8 mouse cellular contexts compared by ENCODE assay signal in the genomic region with DNA sequence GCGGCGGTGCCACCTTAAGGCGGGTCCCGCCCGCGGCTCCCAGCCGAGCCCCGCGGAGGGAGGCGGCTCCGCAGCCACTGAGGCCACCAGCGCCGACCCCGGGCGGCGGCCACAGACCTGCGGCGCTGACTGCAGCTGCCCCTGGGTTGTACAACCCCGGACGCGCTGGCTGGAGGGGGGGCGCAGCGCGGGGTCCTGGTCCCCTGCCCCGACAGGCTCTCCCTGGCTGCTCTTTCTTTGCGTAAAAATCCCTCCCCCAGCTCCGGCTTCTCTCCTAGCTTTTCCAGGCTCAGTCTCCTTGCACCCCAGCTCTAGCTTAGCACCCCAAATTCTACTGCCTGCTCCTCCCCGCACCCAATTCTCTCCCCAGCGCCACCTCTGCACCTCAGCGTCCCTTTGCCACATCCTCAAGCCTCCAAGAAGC. TPM values are rescaled to one million over a fixed set of nuclear protein-coding genes. Genes with fewer than 3 reads are reported as not detected.
DNase-seq lines count a peak whose midpoint lies in the region; ATAC-seq and TF ChIP-seq lines count a peak whose summit lies in the region.

No protein-coding gene starts in this region.

- WGBS in kidney, embryonic 16.5 days, result under 1% methylated on average over 28 of the region's 30 CpGs
- 0% methylated on average over 27 of the region's 30 CpGs for WGBS in midbrain, embryonic 11.5 days

- no peak for TF ChIP-seq CTCF in brain, embryonic 14.5 days (IDR thresholded peaks at IDR 0.05; ENCODE audit: borderline replicate concordance, extremely low read depth, insufficient read depth, insufficient read length)

- H3K27ac ChIP-seq in kidney, embryonic 16.5 days (ENCODE audit: low read length), result peak overlapping the region; percentile 71
- H3K27ac ChIP-seq in midbrain, embryonic 11.5 days (ENCODE audit: low read depth, low read length), result 0 out of 2 replicates have a peak overlapping the region, but pooled peaks have one; percentile 16

- peak; percentile 69 for DNase-seq in right cerebral cortex, postnatal 25 days
- no peak for DNase-seq in right cerebral cortex, adult 2 months (ENCODE audit: low spot score in 2 of 2)
- peak; percentile 56 for DNase-seq in brain, embryonic 14.5 days (ENCODE audit: low read depth)
- DNase-seq in midbrain, embryonic 11.5 days (ENCODE audit: low spot score, missing footprints), result no peak
- DNase-seq in adipocyte (ENCODE audit: low spot score), result no peak
- no peak for DNase-seq in layer of hippocampus, adult 9-10 months (ENCODE audit: low spot score)

- peaks cover 8% of the 10 kb centered on the region; the same call in 1 of the 2 replicates for H3K36me3 ChIP-seq in kidney, embryonic 16.5 days (ENCODE audit: insufficient read depth, low read length)
- H3K36me3 ChIP-seq in midbrain, embryonic 11.5 days (ENCODE audit: control insufficient read depth, insufficient read depth, low read length), result no peaks in the 10 kb centered on the region

- ATAC-seq in granulocyte monocyte progenitor cell, adult 5-6 weeks (replicated peaks; ENCODE audit: poor library complexity, severe bottlenecking), result peak; percentile 13; the same call in 1 of the 2 replicates
- ATAC-seq in kidney, embryonic 16.5 days (ENCODE audit: low FRiP score, low TSS enrichment), result peak; percentile 7; the same call in 1 of the 2 replicates
- ATAC-seq in midbrain, embryonic 11.5 days (ENCODE audit: low FRiP score), result peak; percentile 10; the same call in 1 of the 2 replicates

- H3K27me3 ChIP-seq in kidney, embryonic 16.5 days (ENCODE audit: insufficient read depth, low read length), result peaks cover 26% of the 10 kb centered on the region
- H3K27me3 ChIP-seq in midbrain, embryonic 11.5 days (ENCODE audit: control insufficient read depth, insufficient read depth, low read length), result peaks cover 52% of the 10 kb centered on the region

- peaks cover 65% of the 10 kb centered on the region for H3K4me1 ChIP-seq in kidney, embryonic 16.5 days (ENCODE audit: insufficient read depth, low read length)
- H3K4me1 ChIP-seq in midbrain, embryonic 11.5 days (ENCODE audit: control insufficient read depth, insufficient read depth, low read length), result peaks cover 30% of the 10 kb centered on the region

- H3K4me3 ChIP-seq in kidney, embryonic 16.5 days (ENCODE audit: low read length), result peak overlapping the region; percentile 56
- H3K4me3 ChIP-seq in midbrain, embryonic 11.5 days (ENCODE audit: low read depth, low read length), result peak overlapping the region; percentile 41

- H3K9me3 ChIP-seq in kidney, embryonic 16.5 days (ENCODE audit: low read length), result no peaks in the 10 kb centered on the region
- H3K9me3 ChIP-seq in midbrain, embryonic 11.5 days (ENCODE audit: control insufficient read depth, low read length), result no peaks in the 10 kb centered on the region

- peak; percentile 43; the same call in 1 of the 2 replicates for TF ChIP-seq POLR2A in brain, embryonic 14.5 days (IDR thresholded peaks at IDR 0.05; ENCODE audit: borderline replicate concordance, extremely low read depth, insufficient read depth, insufficient read length, poor library complexity, severe bottlenecking)

- H3K9ac ChIP-seq in kidney, embryonic 16.5 days (replicated peaks; ENCODE audit: low read length), result peak overlapping the region; percentile 79
- peak overlapping the region; percentile 58 for H3K9ac ChIP-seq in midbrain, embryonic 11.5 days (ENCODE audit: low read length)

- H3K4me2 ChIP-seq in kidney, embryonic 16.5 days (replicated peaks; ENCODE audit: low read depth, low read length), result peak overlapping the region; percentile 81
- peak overlapping the region; percentile 58 for H3K4me2 ChIP-seq in midbrain, embryonic 11.5 days

RNA-seq across cellular contexts. Expression of a gene that starts 0.9 kb away (rescaled TPM):
- 82.1 and 123 TPM in 2 replicates for polyA plus RNA-seq in brain, embryonic 14.5 days (2012; rRNA removed)
- total RNA-seq in granulocyte monocyte progenitor cell, adult 5-6 weeks (2014; fragmentation: Nextera tagmentation), result 4.4 and 5.0 TPM in 2 replicates
- 0.17 and 2.4 TPM in 2 replicates for total RNA-seq in granulocyte monocyte progenitor cell, adult 5-6 weeks (2017)
- polyA plus RNA-seq in kidney, embryonic 16.5 days (2015; fragmentation: Nextera tagmentation; extraction: Ambion mirVana), result 41.0 and 52.0 TPM in 2 replicates
- polyA plus RNA-seq in midbrain, embryonic 11.5 days (2014; fragmentation: Nextera tagmentation; extraction: Ambion mirVana), result 6.0 and 6.2 TPM in 2 replicates

RNA-seq across cellular contexts. Expression of a gene that starts 15.9 kb away (rescaled TPM):
- 568 and 696 TPM in 2 replicates for polyA plus RNA-seq in brain, embryonic 14.5 days (2012; rRNA removed)
- 216 and 220 TPM in 2 replicates for total RNA-seq in granulocyte monocyte progenitor cell, adult 5-6 weeks (2014; fragmentation: Nextera tagmentation)
- total RNA-seq in granulocyte monocyte progenitor cell, adult 5-6 weeks (2017), result 151 and 250 TPM in 2 replicates
- 322 and 487 TPM in 2 replicates for polyA plus RNA-seq in kidney, embryonic 16.5 days (2015; fragmentation: Nextera tagmentation; extraction: Ambion mirVana)
- polyA plus RNA-seq in midbrain, embryonic 11.5 days (2014; fragmentation: Nextera tagmentation; extraction: Ambion mirVana), result 306 and 325 TPM in 2 replicates

RNA-seq across cellular contexts. Expression of a gene that starts 25.7 kb away (rescaled TPM):
- polyA plus RNA-seq in brain, embryonic 14.5 days (2012; rRNA removed), result 5.3 and 8.2 TPM in 2 replicates
- total RNA-seq in granulocyte monocyte progenitor cell, adult 5-6 weeks (2014; fragmentation: Nextera tagmentation), result 22.2 and 26.0 TPM in 2 replicates
- total RNA-seq in granulocyte monocyte progenitor cell, adult 5-6 weeks (2017), result 4.9 and 7.9 TPM in 2 replicates
- 18.5 and 22.8 TPM in 2 replicates for polyA plus RNA-seq in kidney, embryonic 16.5 days (2015; fragmentation: Nextera tagmentation; extraction: Ambion mirVana)
- polyA plus RNA-seq in midbrain, embryonic 11.5 days (2014; fragmentation: Nextera tagmentation; extraction: Ambion mirVana), result 4.6 and 6.0 TPM in 2 replicates

RNA-seq across cellular contexts. Expression of a gene that starts 30.2 kb away (rescaled TPM):
- polyA plus RNA-seq in brain, embryonic 14.5 days (2012; rRNA removed), result 110 and 115 TPM in 2 replicates
- 17.0 and 25.7 TPM in 2 replicates for total RNA-seq in granulocyte monocyte progenitor cell, adult 5-6 weeks (2014; fragmentation: Nextera tagmentation)
- 4.9 and 6.4 TPM in 2 replicates for total RNA-seq in granulocyte monocyte progenitor cell, adult 5-6 weeks (2017)
- polyA plus RNA-seq in kidney, embryonic 16.5 days (2015; fragmentation: Nextera tagmentation; extraction: Ambion mirVana), result 92.3 and 92.7 TPM in 2 replicates
- 55.8 and 59.3 TPM in 2 replicates for polyA plus RNA-seq in midbrain, embryonic 11.5 days (2014; fragmentation: Nextera tagmentation; extraction: Ambion mirVana)

RNA-seq across cellular contexts. Expression of a gene that starts 30.9 kb away (rescaled TPM):
- polyA plus RNA-seq in brain, embryonic 14.5 days (2012; rRNA removed), result 5.5 and 6.7 TPM in 2 replicates
- 3.7 and 4.4 TPM in 2 replicates for total RNA-seq in granulocyte monocyte progenitor cell, adult 5-6 weeks (2014; fragmentation: Nextera tagmentation)
- total RNA-seq in granulocyte monocyte progenitor cell, adult 5-6 weeks (2017), result 0.26 and 1.4 TPM in 2 replicates
- 0.66 and 0.82 TPM in 2 replicates for polyA plus RNA-seq in kidney, embryonic 16.5 days (2015; fragmentation: Nextera tagmentation; extraction: Ambion mirVana)
- 0.47 and 0.89 TPM in 2 replicates for polyA plus RNA-seq in midbrain, embryonic 11.5 days (2014; fragmentation: Nextera tagmentation; extraction: Ambion mirVana)

Comparison
In these comparisons a context has a peak if more than half of its experiments do, and no peak if none do; other contexts are left out.
1. DNase-seq: peak in right cerebral cortex, postnatal 25 days (single experiment) and brain, embryonic 14.5 days (single experiment); none in right cerebral cortex, adult 2 months (0 of 2), midbrain, embryonic 11.5 days (single experiment), adipocyte (single experiment) and layer of hippocampus, adult 9-10 months (single experiment).
2. Peak in every context shown above with its lines, with median percentiles within 50 percentile points of each other: ATAC-seq.